Mouse (Mus musculus): Measurements from ENCODE around the gene Tas1r1.

Tas1r1 gene

GRCm38 (mm10) chr4:151988342-151989109 is 49.8 kb downstream of the Tas1r1 start, which contains the start of gene Thap3:
Gene Thap3, minus strand, starts transcription at chr4:151988997.
- DNase-seq (ENCODE audit: low read depth, low spot score): no peak

- DNase-seq (ENCODE audit: low read depth, low spot score): no peak
Measured at GRCm38 (mm10) chr4:151988014-151988341, 50.4 kb downstream of the Tas1r1 start.

GRCm38 (mm10) chr4:151986650-151987049 is 51.7 kb downstream of the Tas1r1 start:
- DNase-seq (ENCODE audit: low read depth, low spot score): no peak

DNA sequence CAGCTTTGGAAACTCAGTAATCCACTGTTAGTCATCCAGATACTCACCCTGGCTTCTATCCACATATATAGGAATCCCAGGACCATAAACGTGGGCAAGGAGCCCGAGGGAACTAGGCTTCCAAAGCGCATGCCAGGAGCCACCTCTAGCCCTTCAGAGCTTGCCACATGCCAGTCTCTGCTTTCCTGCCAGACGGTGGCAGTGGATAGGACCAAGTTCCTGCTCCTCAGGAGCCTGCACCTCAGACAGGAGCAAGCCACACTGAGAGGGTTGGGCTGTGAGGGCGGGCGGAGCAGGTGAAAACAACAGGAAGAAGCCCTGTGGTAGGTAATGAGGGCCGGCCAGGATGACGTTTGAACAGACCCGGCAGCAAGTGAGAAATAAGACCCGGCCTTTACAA is 52.5 kb downstream of the Tas1r1 start:
- no peak for DNase-seq (ENCODE audit: low read depth, low spot score)

DNA sequence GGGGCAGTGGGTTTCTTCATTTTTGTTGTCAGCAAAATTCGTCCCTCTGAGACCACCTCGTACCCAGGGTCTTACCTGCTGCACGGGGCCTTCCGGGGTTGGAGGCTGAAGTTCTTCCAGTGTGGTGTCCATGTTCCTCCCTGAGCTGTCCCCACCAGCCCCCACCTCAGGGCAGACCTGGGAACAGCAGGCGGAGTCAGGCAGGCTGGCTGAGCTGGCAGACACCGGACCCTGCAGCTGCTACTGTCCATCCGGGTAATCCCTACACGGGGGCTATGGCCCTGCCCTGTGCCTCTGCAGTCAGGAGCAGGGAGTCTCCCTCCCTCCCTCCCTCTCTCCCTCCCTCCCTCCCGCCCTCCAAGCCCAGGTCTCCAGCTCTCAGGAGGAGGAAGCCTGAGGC is 54.8 kb downstream of the Tas1r1 start:
- DNase-seq (ENCODE audit: low read depth, low spot score): no peak

DNA sequence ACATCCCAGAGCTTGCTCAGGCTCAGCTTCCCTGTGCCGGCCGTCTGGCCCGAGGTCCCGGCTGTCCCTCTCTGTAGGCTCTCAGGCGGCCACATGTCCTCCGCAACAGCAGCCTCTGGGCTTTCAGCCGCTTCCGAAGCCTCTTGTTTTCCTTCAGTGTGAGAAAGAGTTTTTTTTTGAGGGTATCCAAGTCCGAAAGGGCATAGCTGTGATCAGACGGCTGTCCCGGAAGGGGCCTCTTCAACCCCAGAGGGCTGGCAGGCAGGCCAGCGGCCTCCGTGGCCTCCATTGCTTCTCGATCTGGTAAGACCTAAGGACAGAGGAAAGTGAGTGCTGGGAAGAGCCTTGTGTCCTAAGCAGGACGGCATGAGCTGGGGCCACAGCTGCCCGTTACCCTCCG is 55.3 kb downstream of the Tas1r1 start:
- DNase-seq (ENCODE audit: low read depth, low spot score): no peak

- peak; percentile 70 for DNase-seq (ENCODE audit: low read depth, low spot score)
Measured at GRCm38 (mm10) chr4:151981363-151981762, 57.0 kb downstream of the Tas1r1 start.

DNA sequence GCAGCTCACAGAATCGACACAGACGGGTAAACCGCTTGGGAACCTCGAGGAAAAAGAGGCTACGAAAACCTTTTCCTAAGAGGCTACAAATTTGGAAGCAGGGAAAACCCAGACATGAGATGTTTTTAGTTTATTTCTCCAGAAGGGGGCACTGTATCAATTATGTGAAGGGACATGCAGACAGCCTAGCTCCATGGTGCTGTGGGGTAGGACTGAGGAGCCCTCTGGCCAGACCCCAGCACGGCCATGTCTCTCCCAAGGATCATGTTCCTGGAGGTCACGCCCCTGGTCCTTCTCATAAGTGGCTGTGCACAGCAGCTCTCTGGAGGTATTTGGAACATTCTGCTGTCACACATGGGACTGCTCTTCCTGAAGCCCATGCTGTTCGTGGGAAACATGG is 57.7 kb downstream of the Tas1r1 start:
- no peak for DNase-seq (ENCODE audit: low read depth, low spot score)

All from retina, postnatal 7 days (tissue).